Mouse (Mus musculus) spleen, adult 2 months (tissue): ENCODE data around the gene Pla1a. TPM values are rescaled to one million over a fixed set of nuclear protein-coding genes. Genes with fewer than 3 reads are reported as not detected.
A peak's percentile ranks its signal among the peaks of the same experiment; 100 is the strongest.

Experiments used
- DNase-seq, 2 experiments: peaks; one replicate each; pipeline versions ENCODE4 v3.0.0 to v3.0.0-alpha.2; 2012 to 2021; ENCODE audit warnings: low spot score in 2 of 2, low read depth in 1 of 2
- H3K27ac ChIP-seq: fragments of 200-500 bp; 2 replicates; pipeline ENCODE4 v1.5.1; 2012; ENCODE audit warnings: low read length, inconsistent platforms; ENCODE audit not compliant: insufficient read depth
- H3K27me3 ChIP-seq: fragments of 200-500 bp; 2 replicates; pipeline ENCODE4 v1.6.1; 2012; ENCODE audit warnings: mild to moderate bottlenecking, moderate library complexity, low read length, inconsistent platforms; ENCODE audit not compliant: control insufficient read depth, insufficient read depth
- H3K36me3 ChIP-seq: fragments of 200-500 bp; 2 replicates; pipeline ENCODE4 v1.6.1; 2012; ENCODE audit warnings: mild to moderate bottlenecking, low read length, inconsistent platforms; ENCODE audit not compliant: control insufficient read depth, insufficient read depth
- H3K4me1 ChIP-seq: fragments of 200-500 bp; 2 replicates; pipeline ENCODE4 v1.6.1; 2011; ENCODE audit warnings: inconsistent platforms; ENCODE audit not compliant: control insufficient read depth, insufficient read depth, insufficient read length
- H3K4me3 ChIP-seq: fragments of 200-500 bp; 2 replicates; pipeline ENCODE4 v1.5.1; 2011; ENCODE audit warnings: mild to moderate bottlenecking, inconsistent platforms; ENCODE audit not compliant: insufficient read depth, insufficient read length; ENCODE audit errors: extremely low read depth
- CTCF ChIP-seq: fragments of 200-500 bp; IDR thresholded peaks from 2 replicates; pipeline ENCODE4 v1.5.1; 2011; ENCODE audit warnings: mild to moderate bottlenecking, inconsistent platforms; ENCODE audit not compliant: insufficient read depth, insufficient read length, insufficient replicate concordance; ENCODE audit errors: extremely low read depth
- POLR2A ChIP-seq: fragments of 200-500 bp; IDR thresholded peaks from 2 replicates; pipeline ENCODE4 v1.6.1; 2011; ENCODE audit warnings: low read depth, low read length, inconsistent platforms
- WGBS: fragments of 180-500 bp; shearing (Covaris S2); methylation state at CpG from one replicate; pipeline ENCODE4 v1.1.7; 2018; 5-methylcytosine and 5-hydroxymethylcytosine counted together
- polyA plus RNA-seq: library from polyadenylated mRNA; depleted of rRNA; stranded (reverse); fragments of >200 nt; gene quantifications from 2 replicates; pipeline ENCODE4 v1.2.3, GENCODE M21; 2012

Pla1a gene
- polyA plus RNA-seq, 1 experiment = 0.88 TPM

- DNase-seq = no peak
- Histone ChIP-seq H3K4me1 (peaks cover 4% of the 10 kb centered on the region; the same call in 1 of the 2 replicates), H3K27ac (no peak overlapping the region), H3K4me3 (no peak overlapping the region), H3K27me3 (no peaks in the 10 kb centered on the region), H3K36me3 (no peaks in the 10 kb centered on the region)
- 88% methylated on average over 2 of the region's 2 CpGs for WGBS
- TF ChIP-seq CTCF = no peak
- no peak for TF ChIP-seq POLR2A
These were observed 49.3 kb downstream of the Pla1a start for GRCm38 (mm10) chr16:38383683-38384082.

GRCm38 (mm10) chr16:38379926-38380325 is 53.0 kb downstream of the Pla1a start:
- TF ChIP-seq POLR2A = no peak
- TF ChIP-seq CTCF = no peak
- DNase-seq = no peak
- Histone ChIP-seq H3K4me1 (peaks cover 7% of the 10 kb centered on the region; the same call in 1 of the 2 replicates), H3K4me3 (no peak overlapping the region), H3K27me3 (no peaks in the 10 kb centered on the region), H3K27ac (no peak overlapping the region), H3K36me3 (no peaks in the 10 kb centered on the region)
- WGBS = 82% methylated on average over 3 of the region's 3 CpGs

GRCm38 (mm10) chr16:38379493-38379892 is 53.5 kb downstream of the Pla1a start:
- H3K4me1 ChIP-seq = peaks cover 7% of the 10 kb centered on the region; the same call in 1 of the 2 replicates
- DNase-seq = no peak
- WGBS = 61% methylated on average over 3 of the region's 3 CpGs
- H3K36me3 ChIP-seq = no peaks in the 10 kb centered on the region
- TF ChIP-seq CTCF = no peak
- no peak for TF ChIP-seq POLR2A
- no peak overlapping the region for H3K4me3 ChIP-seq
- H3K27me3 ChIP-seq = no peaks in the 10 kb centered on the region
- H3K27ac ChIP-seq = no peak overlapping the region

GRCm38 (mm10) chr16:38379088-38379487 is 53.9 kb downstream of the Pla1a start:
- H3K27me3 ChIP-seq = no peaks in the 10 kb centered on the region
- 12% methylated on average over 6 of the region's 6 CpGs for WGBS
- DNase-seq = no peak
- TF ChIP-seq CTCF = no peak
- TF ChIP-seq POLR2A = no peak
- H3K4me3 ChIP-seq = no peak overlapping the region
- peaks cover 7% of the 10 kb centered on the region; the same call in 1 of the 2 replicates for H3K4me1 ChIP-seq
- no peaks in the 10 kb centered on the region for H3K36me3 ChIP-seq
- H3K27ac ChIP-seq = no peak overlapping the region

- H3K27me3 ChIP-seq = no peaks in the 10 kb centered on the region
- no peaks in the 10 kb centered on the region for H3K36me3 ChIP-seq
- H3K4me1 ChIP-seq = peaks cover 7% of the 10 kb centered on the region; the same call in 1 of the 2 replicates
- no peak for DNase-seq
- no peak overlapping the region for H3K27ac ChIP-seq
- TF ChIP-seq POLR2A = no peak
- no peak for TF ChIP-seq CTCF
- no peak overlapping the region for H3K4me3 ChIP-seq
- 90% methylated on average over 6 of the region's 6 CpGs for WGBS
These were observed 54.4 kb downstream of the Pla1a start for GRCm38 (mm10) chr16:38378591-38378990.

GRCm38 (mm10) chr16:38377546-38377945 is 55.4 kb downstream of the Pla1a start:
- Histone ChIP-seq H3K27ac (no peak overlapping the region), H3K36me3 (no peaks in the 10 kb centered on the region), H3K4me3 (no peak overlapping the region), H3K27me3 (no peaks in the 10 kb centered on the region), H3K4me1 (peaks cover 7% of the 10 kb centered on the region; the same call in 1 of the 2 replicates)
- no peak for DNase-seq
- WGBS = 92% methylated on average over 6 of the region's 6 CpGs
- TF ChIP-seq CTCF (no peak), POLR2A (no peak)

- no peaks in the 10 kb centered on the region for H3K36me3 ChIP-seq
- no peak overlapping the region for H3K27ac ChIP-seq
- H3K4me3 ChIP-seq = peak overlapping the region; percentile 57
- no peak for DNase-seq
- no peak for TF ChIP-seq POLR2A
- TF ChIP-seq CTCF = no peak
- 27% methylated on average over 8 of the region's 8 CpGs for WGBS
- peaks cover 7% of the 10 kb centered on the region; the same call in 1 of the 2 replicates for H3K4me1 ChIP-seq
- H3K27me3 ChIP-seq = no peaks in the 10 kb centered on the region
These were observed 56.1 kb downstream of the Pla1a start for GRCm38 (mm10) chr16:38376841-38377249.

- TF ChIP-seq CTCF (peak; percentile 24; the same call in 1 of the 2 replicates), POLR2A (no peak)
- Histone ChIP-seq H3K4me1 (peaks cover 7% of the 10 kb centered on the region; the same call in 1 of the 2 replicates), H3K27ac (no peak overlapping the region), H3K36me3 (no peaks in the 10 kb centered on the region), H3K4me3 (peak overlapping the region; percentile 57), H3K27me3 (no peaks in the 10 kb centered on the region)
- peak; percentile 19 to 22 for DNase-seq
- 31% methylated on average over 17 of the region's 17 CpGs for whole genome bisulfite sequencing
These were observed 56.6 kb downstream of the Pla1a start for GRCm38 (mm10) chr16:38376163-38376840.
